Mouse (Mus musculus): ENCODE measurements around the gene Srrm2.

The Srrm2 gene

GRCm38 (mm10) chr17:23806867-23807266, 16.5 kb downstream of the Srrm2 start:
- DNase-seq (ENCODE audit: low read depth, low spot score), result no peak

- no peak for DNase-seq (ENCODE audit: low read depth, low spot score)
Measured at GRCm38 (mm10) chr17:23807918-23808317, 17.6 kb downstream of the Srrm2 start.

- no peak for DNase-seq (ENCODE audit: low read depth, low spot score)
Measured at GRCm38 (mm10) chr17:23815641-23816040, 25.3 kb downstream of the Srrm2 start.

- DNase-seq (ENCODE audit: low read depth, low spot score), result no peak
Measured at GRCm38 (mm10) chr17:23818579-23818978, 28.2 kb downstream of the Srrm2 start.

GRCm38 (mm10) chr17:23819235-23819634, 28.9 kb downstream of the Srrm2 start:
- no peak for DNase-seq (ENCODE audit: low read depth, low spot score)

GRCm38 (mm10) chr17:23820731-23821130, 30.4 kb downstream of the Srrm2 start:
- DNase-seq (ENCODE audit: low read depth, low spot score), result no peak

- no peak for DNase-seq (ENCODE audit: low read depth, low spot score)
Measured at GRCm38 (mm10) chr17:23822094-23822493, 31.8 kb downstream of the Srrm2 start.

GRCm38 (mm10) chr17:23823018-23823417, 32.7 kb downstream of the Srrm2 start:
- DNase-seq (ENCODE audit: low read depth, low spot score), result no peak

- DNase-seq (ENCODE audit: low read depth, low spot score), result no peak
Measured at GRCm38 (mm10) chr17:23823614-23824013, 33.3 kb downstream of the Srrm2 start.

GRCm38 (mm10) chr17:23825591-23825990, 35.3 kb downstream of the Srrm2 start:
- no peak for DNase-seq (ENCODE audit: low read depth, low spot score)

GRCm38 (mm10) chr17:23828271-23829001, 38.1 kb downstream of the Srrm2 start:
- no peak for DNase-seq (ENCODE audit: low read depth, low spot score)

- DNase-seq (ENCODE audit: low read depth, low spot score), result peak; percentile 71
Measured at GRCm38 (mm10) chr17:23829064-23829619, 38.8 kb downstream of the Srrm2 start, which contains the start of gene Elob. Gene Elob (minus strand): TSS chr17:23829136.

GRCm38 (mm10) chr17:23831201-23831600, 40.9 kb downstream of the Srrm2 start:
- no peak for DNase-seq (ENCODE audit: low read depth, low spot score)

- no peak for DNase-seq (ENCODE audit: low read depth, low spot score)
Measured at GRCm38 (mm10) chr17:23836006-23836575, 45.8 kb downstream of the Srrm2 start, which contains the start of gene Prss33. Gene Prss33 (minus strand): TSS chr17:23836056.

GRCm38 (mm10) chr17:23841145-23841544, 50.8 kb downstream of the Srrm2 start:
- no peak for DNase-seq (ENCODE audit: low read depth, low spot score)

GRCm38 (mm10) chr17:23843141-23843811, 52.9 kb downstream of the Srrm2 start:
- no peak for DNase-seq (ENCODE audit: low read depth, low spot score)

- peak; percentile 54 for DNase-seq (ENCODE audit: low read depth, low spot score)
Measured at GRCm38 (mm10) chr17:23843812-23844273, 53.5 kb downstream of the Srrm2 start, which contains the start of the genes Prss32 and Prss41. Gene Prss32 (plus strand): TSS chr17:23843855. Gene Prss41 (minus strand): TSS chr17:23844172.

- no peak for DNase-seq (ENCODE audit: low read depth, low spot score)
Measured at GRCm38 (mm10) chr17:23850028-23850427, 59.7 kb downstream of the Srrm2 start.

- DNase-seq (ENCODE audit: low read depth, low spot score), result no peak
Measured at GRCm38 (mm10) chr17:23850853-23851749, 60.8 kb downstream of the Srrm2 start.

- no peak for DNase-seq (ENCODE audit: low read depth, low spot score)
Measured at GRCm38 (mm10) chr17:23853292-23853691, 63.0 kb downstream of the Srrm2 start.

GRCm38 (mm10) chr17:23854229-23854765, 64.0 kb downstream of the Srrm2 start:
- DNase-seq (ENCODE audit: low read depth, low spot score), result no peak

Measured in c-Kit-negative CD71-positive TER-119-positive erythroid progenitor cells, embryonic 14.5 days (primary cell).